ENCODE assay signal across 20 mouse cellular contexts in the genomic region with DNA sequence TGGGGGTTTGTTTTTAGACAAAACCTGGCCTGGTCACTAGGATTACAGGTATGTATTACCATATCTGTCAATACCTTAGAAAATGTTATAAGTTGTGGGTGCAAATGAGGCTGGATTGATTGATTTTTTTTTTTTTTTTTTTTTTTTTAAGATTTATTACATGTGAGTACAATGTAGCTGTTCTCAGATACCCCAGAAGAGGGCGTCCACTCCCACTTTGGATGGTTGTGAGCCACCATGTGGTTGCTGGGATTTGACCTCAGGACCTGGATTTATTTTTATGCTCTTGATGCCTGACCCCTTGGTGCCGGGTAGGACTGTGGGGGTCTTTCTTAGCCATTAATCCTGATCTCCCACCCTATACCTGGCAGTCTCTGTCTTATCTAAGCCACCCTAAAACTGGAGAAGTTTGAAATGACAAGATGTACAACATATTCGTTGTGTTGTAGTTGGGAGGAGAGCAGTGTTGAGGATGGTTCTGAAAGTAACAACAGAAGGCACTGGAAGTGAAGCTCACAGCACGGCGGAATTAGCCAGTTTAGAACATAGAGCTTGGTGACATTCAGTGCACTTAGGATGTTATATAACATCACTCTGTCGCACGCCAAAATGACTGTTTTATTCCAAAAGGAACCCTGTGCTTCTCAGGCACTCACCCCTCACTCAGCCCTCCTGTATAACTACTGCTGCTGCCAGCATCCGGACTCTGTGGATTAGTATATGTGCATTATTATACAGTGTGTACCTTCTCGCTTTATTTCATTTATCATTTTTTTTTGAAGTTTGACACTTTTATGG. TPM values are rescaled to one million over a fixed set of nuclear protein-coding genes. Genes with fewer than 3 reads are reported as not detected.
DNase-seq lines count a peak whose midpoint lies in the region; ATAC-seq and TF ChIP-seq lines count a peak whose summit lies in the region.
"Had no signal": no experiment of that assay in that cellular context is flagged by ENCODE, and none has a peak within 500 bp of the region (broad histone marks: within the 10 kb centered on the region; RNA-seq: fewer than 3 reads in every experiment).

No protein-coding gene starts in this region.

- no peak overlapping the region for H3K4me3 ChIP-seq in liver, embryonic 14.5 days (ENCODE audit: insufficient read depth in 1 of 2, low read depth in 2 of 2, low read length in 2 of 2)
- no peak overlapping the region for H3K4me3 ChIP-seq in liver, postnatal 0 days (ENCODE audit: low read depth, low read length)
- no peak overlapping the region for H3K4me3 ChIP-seq in E14TG2a.4 (replicated peaks; ENCODE audit: low read length)
- H3K4me3 ChIP-seq: hindbrain, embryonic 10.5 days; lung, embryonic 15.5 days; midbrain, embryonic 13.5 days; neural tube, embryonic 13.5 days had no signal

- H3K27me3 ChIP-seq in liver, embryonic 14.5 days (ENCODE audit: control insufficient read depth, insufficient read depth, low read length) = no peaks in the 10 kb centered on the region
- H3K27me3 ChIP-seq in liver, postnatal 0 days (ENCODE audit: insufficient read depth, low read length) = no peaks in the 10 kb centered on the region
- H3K27me3 ChIP-seq in E14TG2a.4 (ENCODE audit: insufficient read depth, low read length) = no peaks in the 10 kb centered on the region
- H3K27me3 ChIP-seq: lung, embryonic 15.5 days; midbrain, embryonic 13.5 days; neural tube, embryonic 13.5 days had no signal

- 0 out of 2 replicates have a peak, but pooled peaks have one; percentile 57 for ATAC-seq in frontal cortex, adult (ENCODE audit: low TSS enrichment)
- no peak for ATAC-seq in liver, embryonic 14.5 days (ENCODE audit: insufficient read depth)
- no peak for ATAC-seq in liver, postnatal 0 days
- 0 out of 2 replicates have a peak, but pooled peaks have one; percentile 34 for ATAC-seq in megakaryocyte progenitor cell, adult 5-6 weeks (replicated peaks; ENCODE audit: poor library complexity)
- ATAC-seq: midbrain, embryonic 13.5 days had no signal

- H3K4me2 ChIP-seq in liver, embryonic 14.5 days (ENCODE audit: low read depth) = no peak overlapping the region
- H3K4me2 ChIP-seq in liver, postnatal 0 days (ENCODE audit: low read depth, low read length) = no peak overlapping the region
- H3K4me2 ChIP-seq: heart, embryonic 11.5 days; lung, embryonic 15.5 days; midbrain, embryonic 13.5 days; neural tube, embryonic 13.5 days had no signal

- H3K36me3 ChIP-seq in liver, embryonic 14.5 days (replicated peaks; ENCODE audit: control insufficient read depth, insufficient read depth, low read depth) = peaks cover 75% of the 10 kb centered on the region
- peaks cover 86% of the 10 kb centered on the region for H3K36me3 ChIP-seq in liver, postnatal 0 days (replicated peaks; ENCODE audit: insufficient read depth, low read length)
- peaks cover 100% of the 10 kb centered on the region for H3K36me3 ChIP-seq in E14TG2a.4 (ENCODE audit: insufficient read depth, low read length)

- WGBS in liver, embryonic 14.5 days (ENCODE audit: insufficient replicate concordance) = 84% methylated on average over 9 of the region's 9 CpGs
- 88% methylated on average over 9 of the region's 9 CpGs for WGBS in liver, postnatal 0 days (ENCODE audit: insufficient replicate concordance)

- no peaks in the 10 kb centered on the region for H3K9me3 ChIP-seq in liver, embryonic 14.5 days (ENCODE audit: control insufficient read depth, low read length)
- no peaks in the 10 kb centered on the region for H3K9me3 ChIP-seq in liver, postnatal 0 days (ENCODE audit: low read length)
- H3K9me3 ChIP-seq in E14TG2a.4 (ENCODE audit: low read length) = no peaks in the 10 kb centered on the region
- H3K9me3 ChIP-seq: hindbrain, embryonic 10.5 days; lung, embryonic 15.5 days; midbrain, embryonic 13.5 days; neural tube, embryonic 13.5 days had no signal

- H3K4me1 ChIP-seq in liver, embryonic 14.5 days (replicated peaks; ENCODE audit: control insufficient read depth in 2 of 2, insufficient read depth in 2 of 2, low read length in 1 of 2) = peaks cover 3 to 19% of the 10 kb centered on the region in 2 experiments; a peak in 3 of 4 replicates
- no peaks in the 10 kb centered on the region for H3K4me1 ChIP-seq in liver, postnatal 0 days (ENCODE audit: insufficient read depth)
- no peaks in the 10 kb centered on the region for H3K4me1 ChIP-seq in E14TG2a.4 (replicated peaks; ENCODE audit: low read depth, low read length)
- H3K4me1 ChIP-seq: hindbrain, embryonic 10.5 days; lung, embryonic 15.5 days; midbrain, embryonic 13.5 days; neural tube, embryonic 13.5 days had no signal

- no peak overlapping the region for H3K9ac ChIP-seq in liver, embryonic 14.5 days (replicated peaks)
- no peak overlapping the region for H3K9ac ChIP-seq in liver, postnatal 0 days (replicated peaks)
- H3K9ac ChIP-seq: lung, embryonic 15.5 days; midbrain, embryonic 13.5 days; neural tube, embryonic 13.5 days had no signal

- no peak overlapping the region for H3K27ac ChIP-seq in liver, embryonic 14.5 days
- H3K27ac ChIP-seq in liver, postnatal 0 days (ENCODE audit: low read depth) = no peak overlapping the region
- H3K27ac ChIP-seq: hindbrain, embryonic 10.5 days; lung, embryonic 15.5 days; midbrain, embryonic 13.5 days; neural tube, embryonic 13.5 days had no signal

- no peak for DNase-seq in frontal cortex, postnatal 36 days (ENCODE audit: low spot score in 2 of 2)
- peak in 1 of 3 experiments; percentile 10 for DNase-seq in liver, embryonic 14.5 days (ENCODE audit: low read depth in 3 of 3, low spot score in 3 of 3)
- no peak for DNase-seq in liver, postnatal 0 days
- DNase-seq in adipocyte (ENCODE audit: low spot score) = no peak
- no peak for DNase-seq in kidney, adult 18-20 months
- DNase-seq: cerebellum, adult 9-10 months; kidney, adult 9 months; right cerebral cortex, adult 18-20 months; thymus, adult 18-20 months had no signal

- TF ChIP-seq CTCF in liver, embryonic 14.5 days (IDR thresholded peaks at IDR 0.05; ENCODE audit: low read depth) = peak; percentile 24
- TF ChIP-seq CTCF in liver, postnatal 0 days (IDR thresholded peaks at IDR 0.05; ENCODE audit: low read depth) = no peak
- TF ChIP-seq CTCF in E14TG2a.4 (conservative IDR thresholded peaks at IDR 0.05; ENCODE audit: low read length) = peak; percentile 26; the same call in 1 of the 2 replicates

- no peak for TF ChIP-seq EP300 in liver, embryonic 14.5 days (IDR thresholded peaks at IDR 0.05; ENCODE audit: low read depth)
- no peak for TF ChIP-seq EP300 in liver, postnatal 0 days (IDR thresholded peaks at IDR 0.05; ENCODE audit: low read depth)

RNA-seq across cellular contexts. Expression of gene Nfx1, which starts 30.3 kb away (rescaled TPM):
- polyA plus RNA-seq in liver, embryonic 14.5 days (2012; rRNA removed) = 16.7 and 22.1 TPM in 2 replicates
- polyA plus RNA-seq in liver, embryonic 14.5 days (2014; fragmentation: Nextera tagmentation; extraction: Ambion mirVana) = 27.1 and 27.2 TPM in 2 replicates
- polyA plus RNA-seq in liver, postnatal 0 days (2015; fragmentation: Nextera tagmentation; extraction: Ambion mirVana) = 18.2 and 19.4 TPM in 2 replicates
- 47.5 and 51.8 TPM in 2 replicates for total RNA-seq in megakaryocyte progenitor cell, adult 5-6 weeks (2015)
- total RNA-seq in megakaryocyte progenitor cell, adult 5-6 weeks (2017) = 70.5 and 71.5 TPM in 2 replicates

RNA-seq across cellular contexts. Expression of gene Aqp7, which starts 46.9 kb away (rescaled TPM):
- 1.1 and 1.4 TPM in 2 replicates for polyA plus RNA-seq in liver, embryonic 14.5 days (2012; rRNA removed)
- 0.50 and 0.59 TPM in 2 replicates for polyA plus RNA-seq in liver, embryonic 14.5 days (2014; fragmentation: Nextera tagmentation; extraction: Ambion mirVana)
- polyA plus RNA-seq in liver, postnatal 0 days (2015; fragmentation: Nextera tagmentation; extraction: Ambion mirVana) = 2.1 and 2.3 TPM in 2 replicates
- 0.20 TPM in 1 of 2 replicates, not detected in the other for total RNA-seq in megakaryocyte progenitor cell, adult 5-6 weeks (2015)
- total RNA-seq in megakaryocyte progenitor cell, adult 5-6 weeks (2017) = not detected in 2 replicates
- polyA plus RNA-seq: brain, embryonic 14.5 days; embryonic facial prominence, embryonic 11.5 days; hindbrain, embryonic 10.5 days; limb, embryonic 11.5 days; lung, embryonic 15.5 days; midbrain, embryonic 13.5 days; neural tube, embryonic 13.5 days had no signal

RNA-seq across cellular contexts. Expression of gene Chmp5, which starts 52.8 kb away (rescaled TPM):
- 12.6 and 24.5 TPM in 2 replicates for polyA plus RNA-seq in liver, embryonic 14.5 days (2012; rRNA removed)
- polyA plus RNA-seq in liver, embryonic 14.5 days (2014; fragmentation: Nextera tagmentation; extraction: Ambion mirVana) = 42.7 and 45.1 TPM in 2 replicates
- polyA plus RNA-seq in liver, postnatal 0 days (2015; fragmentation: Nextera tagmentation; extraction: Ambion mirVana) = 46.6 and 49.3 TPM in 2 replicates
- 52.0 and 55.4 TPM in 2 replicates for total RNA-seq in megakaryocyte progenitor cell, adult 5-6 weeks (2015)
- 81.4 and 87.2 TPM in 2 replicates for total RNA-seq in megakaryocyte progenitor cell, adult 5-6 weeks (2017)

RNA-seq across cellular contexts. Expression of gene Bag1, which starts 52.9 kb away (rescaled TPM):
- polyA plus RNA-seq in liver, embryonic 14.5 days (2012; rRNA removed) = 21.6 and 59.8 TPM in 2 replicates
- polyA plus RNA-seq in liver, embryonic 14.5 days (2014; fragmentation: Nextera tagmentation; extraction: Ambion mirVana) = 131 and 139 TPM in 2 replicates
- polyA plus RNA-seq in liver, postnatal 0 days (2015; fragmentation: Nextera tagmentation; extraction: Ambion mirVana) = 128 and 136 TPM in 2 replicates
- 163 and 167 TPM in 2 replicates for total RNA-seq in megakaryocyte progenitor cell, adult 5-6 weeks (2015)
- total RNA-seq in megakaryocyte progenitor cell, adult 5-6 weeks (2017) = 361 and 403 TPM in 2 replicates

Comparison
In these comparisons a context has a peak if more than half of its experiments do, and no peak if none do; other contexts are left out.
1. ATAC-seq: peak in frontal cortex, adult (single experiment) and megakaryocyte progenitor cell, adult 5-6 weeks (single experiment); none in liver, embryonic 14.5 days (single experiment) and liver, postnatal 0 days (single experiment).